Mouse (Mus musculus): ENCODE measurements at regions not wholly inside any gene's neighbourhood (a gene's known extent, or its start where the extent isn't known, plus 50 kb on each side); places are given as distances from the start of the nearest gene placed in this dataset.

DNA sequence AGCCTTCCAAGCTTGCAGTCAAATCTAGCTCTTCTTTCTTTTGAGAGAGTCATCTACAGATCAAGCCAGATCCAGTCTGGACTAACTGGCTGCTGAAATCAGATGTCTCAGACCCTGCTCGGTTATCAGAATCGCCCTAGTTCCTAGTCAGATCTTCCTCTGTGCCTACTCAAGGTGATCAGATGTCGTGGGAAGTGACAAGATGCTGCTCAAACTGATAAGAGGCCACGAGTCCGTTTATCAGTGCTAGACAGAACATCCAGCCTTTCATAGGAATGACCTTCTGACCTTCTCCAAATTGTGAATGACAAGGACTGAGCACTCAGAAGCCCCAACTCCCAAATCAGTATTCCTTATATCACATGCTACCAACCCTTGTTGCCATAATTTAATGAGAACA, 113.3 kb upstream of the Dlg1 start:
- TF ChIP-seq POLR2A (IDR thresholded peaks at IDR 0.05; ENCODE audit: control insufficient read depth, extremely low read depth, insufficient read depth, low read length, poor library complexity) = no peak
- no peak for TF ChIP-seq CTCF (IDR thresholded peaks at IDR 0.05; ENCODE audit: borderline replicate concordance, control insufficient read depth, extremely low read depth, insufficient read depth, low read length, poor library complexity)
